Mouse (Mus musculus) lung, adult 2 months (tissue): Measurements from ENCODE around the gene Tacc2.

Experiments
- CTCF ChIP-seq: fragments of 200-500 bp; IDR thresholded peaks from 2 replicates; pipeline ENCODE4 v1.5.1; 2011; ENCODE audit warnings: mild to moderate bottlenecking, low read length, control low read depth; ENCODE audit not compliant: insufficient read depth
- POLR2A ChIP-seq: fragments of 200-500 bp; IDR thresholded peaks from 2 replicates; pipeline ENCODE4 v1.6.1; 2011; ENCODE audit warnings: low read depth, mild to moderate bottlenecking, control low read depth, low read length, borderline replicate concordance; ENCODE audit errors: extremely low read depth

DNA sequence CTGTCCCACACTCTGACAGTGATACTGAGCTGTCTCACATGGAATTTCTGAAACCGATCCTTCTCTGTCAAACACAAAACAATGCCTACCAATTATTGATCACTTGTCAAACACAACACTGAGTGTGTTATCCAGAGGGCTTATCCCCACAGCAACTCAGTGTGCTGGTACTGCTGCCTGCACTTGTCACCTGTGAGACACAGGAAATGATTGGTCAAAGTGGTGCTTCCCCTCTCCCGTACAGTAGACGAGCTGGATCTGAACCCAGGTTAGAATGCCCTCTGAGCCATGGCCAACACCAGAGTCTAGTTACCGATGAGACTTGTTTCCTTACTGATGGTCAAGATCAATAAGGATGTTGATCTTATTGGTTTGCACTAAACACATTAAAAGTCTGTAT is 224.6 kb downstream of the Tacc2 start:
- TF ChIP-seq CTCF (no peak), POLR2A (no peak)
